Mouse (Mus musculus) heart, embryonic 12.5 days (tissue): Measurements from ENCODE around the gene Foxp1. TPM values are rescaled to one million over a fixed set of nuclear protein-coding genes. Genes with fewer than 3 reads are reported as not detected.

Experiments used
- ATAC-seq: fragments of 200-750 bp; cut with Nextera tagmentation; 2 replicates; pipeline ENCODE4 v1.8.0; 2017; ENCODE audit warnings: moderate TSS enrichment, moderate library complexity; ENCODE audit not compliant: insufficient number of reproducible peaks, low FRiP score
- H3K27ac ChIP-seq: fragments of 300-500 bp; sonication (generic); 2 replicates; pipeline ENCODE4 v1.5.1; 2016; ENCODE audit warnings: mild to moderate bottlenecking, moderate library complexity; ENCODE audit not compliant: poor library complexity, severe bottlenecking
- H3K27me3 ChIP-seq: fragments of 300-500 bp; sonication (generic); replicated peaks from 2 replicates; pipeline ENCODE4 v1.6.1; 2016; ENCODE audit warnings: mild to moderate bottlenecking, moderate library complexity
- H3K36me3 ChIP-seq: fragments of 300-500 bp; sonication (generic); 2 replicates; pipeline ENCODE4 v1.6.1; 2016; ENCODE audit warnings: mild to moderate bottlenecking, moderate library complexity
- H3K4me1 ChIP-seq: fragments of 300-500 bp; sonication (generic); replicated peaks from 2 replicates; pipeline ENCODE4 v1.6.1; 2016; ENCODE audit warnings: mild to moderate bottlenecking
- H3K4me2 ChIP-seq: fragments of 300-500 bp; sonication (generic); 2 replicates; pipeline ENCODE4 v1.6.1; 2016; ENCODE audit warnings: mild to moderate bottlenecking, moderate library complexity
- H3K4me3 ChIP-seq: fragments of 300-500 bp; sonication (generic); 2 replicates; pipeline ENCODE4 v1.5.1; 2016; ENCODE audit warnings: mild to moderate bottlenecking
- H3K9ac ChIP-seq: fragments of 300-500 bp; sonication (generic); 2 replicates; pipeline ENCODE4 v1.6.1; 2016; ENCODE audit warnings: mild to moderate bottlenecking, moderate library complexity
- H3K9me3 ChIP-seq: fragments of 300-500 bp; sonication (generic); replicated peaks from 2 replicates; pipeline ENCODE4 v1.6.1; 2016; ENCODE audit warnings: mild to moderate bottlenecking, moderate library complexity
- WGBS: fragments of 180-500 bp; shearing (Covaris S2); methylation state at CpG from one replicate; pipeline ENCODE4 v1.1.7; 2016; 5-methylcytosine and 5-hydroxymethylcytosine counted together
- polyA plus RNA-seq: library from polyadenylated mRNA; unstranded; fragments of >200 nt; fragmentation: Nextera tagmentation; extraction: Ambion mirVana; gene quantifications from 2 replicates; pipeline ENCODE4 v1.2.1, GENCODE M21; 2016

Gene Foxp1
- polyA plus RNA-seq, 1 experiment from 2014 or later: 91.1 TPM

GRCm38 (mm10) chr6:99204052-99204779 is 318.3 kb downstream of the Foxp1 start:
- WGBS: under 1% methylated on average over 14 of the region's 14 CpGs
- H3K4me1 ChIP-seq: peaks cover 73% of the 10 kb centered on the region
- peak overlapping the region; percentile 74 for H3K4me2 ChIP-seq
- H3K4me3 ChIP-seq: peak overlapping the region; percentile 54
- no peaks in the 10 kb centered on the region for H3K36me3 ChIP-seq
- H3K9me3 ChIP-seq: no peaks in the 10 kb centered on the region
- no peaks in the 10 kb centered on the region for H3K27me3 ChIP-seq
- ATAC-seq: no peak
- H3K27ac ChIP-seq: peak overlapping the region; percentile 96
- H3K9ac ChIP-seq: peak overlapping the region; percentile 78

DNA sequence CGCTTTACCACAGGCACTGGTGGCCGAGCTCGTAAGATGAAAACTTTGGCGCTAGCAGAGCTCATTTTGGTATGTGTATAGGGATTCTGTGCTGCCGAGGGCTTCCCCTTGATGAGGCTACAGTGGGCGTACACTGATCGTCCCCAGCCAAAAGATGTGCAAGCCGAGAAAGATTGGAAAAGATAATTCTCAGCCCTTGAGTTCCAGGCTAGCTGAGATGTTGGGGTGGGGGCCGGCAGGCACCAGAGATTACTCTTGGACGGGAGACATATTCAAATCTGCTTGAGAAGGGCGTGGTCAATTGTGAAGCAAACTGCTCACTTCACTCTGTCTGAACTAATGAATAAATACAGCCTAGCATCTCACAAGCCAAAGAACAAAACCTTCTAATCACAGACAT is 319.3 kb downstream of the Foxp1 start:
- Histone ChIP-seq H3K9me3 (no peaks in the 10 kb centered on the region), H3K4me1 (peaks cover 77% of the 10 kb centered on the region), H3K27ac (peak overlapping the region; percentile 96), H3K4me2 (peak overlapping the region; percentile 74), H3K27me3 (no peaks in the 10 kb centered on the region), H3K9ac (peak overlapping the region; percentile 59), H3K36me3 (no peaks in the 10 kb centered on the region), H3K4me3 (peak overlapping the region; percentile 36)
- no peak for ATAC-seq
- WGBS: 18% methylated on average over 11 of the region's 11 CpGs

DNA sequence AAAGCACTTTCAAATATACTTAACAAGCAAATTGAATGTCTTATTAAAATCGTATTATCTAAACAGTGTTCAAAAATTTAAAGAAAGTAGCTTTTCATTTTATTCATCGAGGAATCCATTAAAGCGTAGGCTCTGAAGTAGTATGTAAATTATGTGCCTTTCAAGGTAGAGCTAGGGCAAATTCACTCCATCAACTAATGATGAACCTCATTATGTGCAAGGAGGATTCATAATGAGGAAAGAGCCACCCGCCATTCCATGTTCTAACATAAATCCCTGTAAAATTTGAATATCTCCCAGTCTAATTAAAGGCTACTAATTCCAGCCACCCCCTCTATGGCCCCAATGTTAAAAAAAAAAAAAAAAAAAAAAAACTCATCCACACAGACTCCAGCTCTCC is 319.7 kb downstream of the Foxp1 start:
- H3K4me3 ChIP-seq: peak overlapping the region; percentile 36; the same call in 1 of the 2 replicates
- 72% methylated on average over 4 of the region's 4 CpGs for WGBS
- H3K27ac ChIP-seq: peak overlapping the region; percentile 96
- ATAC-seq: no peak
- H3K27me3 ChIP-seq: no peaks in the 10 kb centered on the region
- H3K9ac ChIP-seq: peak overlapping the region; percentile 59
- peak overlapping the region; percentile 74 for H3K4me2 ChIP-seq
- peaks cover 78% of the 10 kb centered on the region for H3K4me1 ChIP-seq
- no peaks in the 10 kb centered on the region for H3K36me3 ChIP-seq
- no peaks in the 10 kb centered on the region for H3K9me3 ChIP-seq

GRCm38 (mm10) chr6:99201271-99201705 is 321.2 kb downstream of the Foxp1 start:
- Histone ChIP-seq H3K4me3 (0 out of 2 replicates have a peak overlapping the region, but pooled peaks have one; percentile 11), H3K9me3 (no peaks in the 10 kb centered on the region), H3K4me1 (peaks cover 79% of the 10 kb centered on the region), H3K27me3 (no peaks in the 10 kb centered on the region), H3K4me2 (peak overlapping the region; percentile 53), H3K36me3 (no peaks in the 10 kb centered on the region), H3K9ac (peak overlapping the region; percentile 49), H3K27ac (peak overlapping the region; percentile 96)
- 11% methylated on average over 4 of the region's 4 CpGs for WGBS
- 0 out of 2 replicates have a peak, but pooled peaks have one; percentile 28 for ATAC-seq

DNA sequence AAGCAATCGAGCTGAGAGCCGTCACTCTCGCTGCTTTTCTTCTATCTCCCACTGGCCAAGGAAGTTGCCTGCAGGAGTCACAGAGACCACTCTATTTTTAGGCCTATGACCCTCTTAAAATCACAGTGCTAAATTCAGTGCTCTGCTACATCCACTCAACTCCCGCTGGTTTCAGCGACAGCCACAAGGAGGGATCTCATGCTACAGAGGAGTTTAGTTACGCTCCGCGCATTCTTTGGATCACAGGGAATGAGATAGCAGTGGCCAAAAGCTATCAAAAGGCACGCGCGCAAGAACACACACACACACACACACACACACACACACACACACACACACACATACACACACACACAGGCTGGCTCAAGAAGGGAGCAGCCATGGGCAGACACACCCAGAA is 321.9 kb downstream of the Foxp1 start:
- Histone ChIP-seq H3K4me2 (peak overlapping the region; percentile 53), H3K4me3 (peak overlapping the region; percentile 11; the same call in 1 of the 2 replicates), H3K27ac (peak overlapping the region; percentile 96), H3K9ac (peak overlapping the region; percentile 49), H3K36me3 (no peaks in the 10 kb centered on the region), H3K4me1 (peaks cover 75% of the 10 kb centered on the region), H3K27me3 (no peaks in the 10 kb centered on the region), H3K9me3 (no peaks in the 10 kb centered on the region)
- ATAC-seq: peak; percentile 73
- WGBS: 10% methylated on average over 11 of the region's 11 CpGs

- WGBS: 65% methylated on average over 4 of the region's 4 CpGs
- Histone ChIP-seq H3K9ac (no peak overlapping the region), H3K4me1 (peaks cover 71% of the 10 kb centered on the region)
These were observed 323.2 kb downstream of the Foxp1 start for GRCm38 (mm10) chr6:99199277-99199676.

GRCm38 (mm10) chr6:99193697-99194096 is 328.8 kb downstream of the Foxp1 start:
- peaks cover 58% of the 10 kb centered on the region for H3K4me1 ChIP-seq
- H3K4me2 ChIP-seq: no peak overlapping the region
- no peak overlapping the region for H3K27ac ChIP-seq
- WGBS: 30% methylated on average over 8 of the region's 8 CpGs
- no peaks in the 10 kb centered on the region for H3K27me3 ChIP-seq
- no peaks in the 10 kb centered on the region for H3K36me3 ChIP-seq
- ATAC-seq: peak; percentile 57
- no peaks in the 10 kb centered on the region for H3K9me3 ChIP-seq
- no peak overlapping the region for H3K9ac ChIP-seq
- no peak overlapping the region for H3K4me3 ChIP-seq

More at GRCm38 (mm10) chr6:99199277-99199676, 323.2 kb downstream of the Foxp1 start:
- ATAC-seq: no peak
- Histone ChIP-seq H3K36me3 (no peaks in the 10 kb centered on the region), H3K27me3 (no peaks in the 10 kb centered on the region), H3K4me3 (no peak overlapping the region), H3K9me3 (no peaks in the 10 kb centered on the region), H3K27ac (peak overlapping the region; percentile 70; the same call in 1 of the 2 replicates), H3K4me2 (no peak overlapping the region)

DNA sequence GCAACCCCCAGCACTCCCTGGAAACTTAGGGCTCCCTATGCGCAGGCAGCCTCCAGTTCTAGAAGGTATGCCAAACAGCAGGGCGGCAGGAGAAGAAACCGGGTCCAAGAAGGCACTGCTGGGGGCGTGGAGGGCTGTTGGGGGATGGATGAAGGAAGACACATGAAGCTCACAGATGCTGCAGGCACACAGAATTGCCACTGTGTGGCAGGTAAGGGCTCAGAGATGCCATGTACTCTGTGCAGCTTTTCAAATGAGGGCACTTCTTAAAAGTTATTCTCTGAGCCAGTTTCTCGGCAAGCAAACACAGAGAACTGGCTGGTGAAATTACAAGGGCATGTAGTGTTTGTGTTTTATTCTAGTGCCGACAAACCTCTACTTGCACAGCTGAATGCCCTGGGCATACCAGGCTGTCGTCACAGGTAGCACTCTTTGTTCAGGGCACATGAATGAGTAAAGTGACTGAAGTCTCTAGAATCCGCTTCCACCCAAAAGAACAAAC is 330.8 kb downstream of the Foxp1 start:
- H3K9ac ChIP-seq: peak overlapping the region; percentile 54
- no peak overlapping the region for H3K4me3 ChIP-seq
- ATAC-seq: 0 out of 2 replicates have a peak, but pooled peaks have one; percentile 31
- peak overlapping the region; percentile 12; the same call in 1 of the 2 replicates for H3K4me2 ChIP-seq
- 50% methylated on average over 8 of the region's 8 CpGs for WGBS
- no peaks in the 10 kb centered on the region for H3K27me3 ChIP-seq
- peak overlapping the region; percentile 8; the same call in 1 of the 2 replicates for H3K27ac ChIP-seq
- no peaks in the 10 kb centered on the region for H3K36me3 ChIP-seq
- no peaks in the 10 kb centered on the region for H3K9me3 ChIP-seq
- H3K4me1 ChIP-seq: peaks cover 57% of the 10 kb centered on the region

DNA sequence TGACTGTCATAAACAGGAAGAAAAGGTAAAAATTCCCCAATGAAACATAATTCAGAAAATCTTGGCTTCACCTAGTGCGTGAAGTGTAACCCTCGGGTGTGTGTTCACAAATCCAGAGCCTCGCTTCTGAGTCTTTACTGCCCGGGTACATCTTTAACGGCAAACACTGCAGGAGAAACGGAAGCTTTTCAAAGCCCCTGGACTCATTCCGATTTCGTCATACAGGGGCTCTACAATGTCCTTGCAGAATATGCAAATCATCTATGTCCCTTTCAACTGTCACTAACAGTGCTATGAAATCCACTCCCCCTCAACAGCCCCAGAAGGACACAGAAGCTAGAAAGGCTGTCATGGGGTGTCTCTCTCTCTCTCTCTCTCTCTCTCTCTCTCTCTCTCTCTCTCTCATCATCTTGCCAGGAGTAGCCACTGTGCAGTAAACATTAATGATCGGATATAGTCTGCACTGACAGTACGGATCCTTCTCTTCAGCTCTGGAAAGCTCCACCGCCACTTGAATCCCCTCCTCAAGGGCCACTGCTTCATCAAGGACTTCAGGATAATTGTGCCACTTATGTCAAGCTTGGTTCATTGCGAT is 331.4 kb downstream of the Foxp1 start:
- Histone ChIP-seq H3K4me3 (no peak overlapping the region), H3K4me2 (peak overlapping the region; percentile 12; the same call in 1 of the 2 replicates), H3K9ac (peak overlapping the region; percentile 54), H3K9me3 (no peaks in the 10 kb centered on the region), H3K36me3 (no peaks in the 10 kb centered on the region), H3K4me1 (peaks cover 58% of the 10 kb centered on the region), H3K27me3 (no peaks in the 10 kb centered on the region), H3K27ac (peak overlapping the region; percentile 8; the same call in 1 of the 2 replicates)
- WGBS: 69% methylated on average over 12 of the region's 12 CpGs
- no peak for ATAC-seq

DNA sequence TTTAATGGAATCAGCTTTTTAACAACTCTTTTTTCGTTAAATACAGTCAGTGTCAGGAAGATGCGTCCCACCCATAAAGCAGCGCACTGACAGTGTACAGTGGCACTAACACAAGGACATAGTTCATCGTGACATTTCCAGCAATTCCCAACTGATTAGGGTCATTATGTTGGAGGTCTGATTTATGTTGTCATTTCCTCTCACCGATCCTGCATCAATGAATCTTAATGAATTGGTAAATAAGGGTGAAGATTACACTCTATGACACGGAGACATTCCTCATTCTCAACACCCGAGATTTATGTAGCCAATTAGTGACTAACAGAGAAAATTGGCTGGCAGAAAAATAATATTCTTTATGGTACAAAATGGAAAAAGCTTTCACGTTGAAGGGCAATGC is 332.6 kb downstream of the Foxp1 start:
- no peak overlapping the region for H3K4me3 ChIP-seq
- H3K27ac ChIP-seq: no peak overlapping the region
- H3K4me2 ChIP-seq: no peak overlapping the region
- ATAC-seq: no peak
- H3K4me1 ChIP-seq: peaks cover 53% of the 10 kb centered on the region
- H3K36me3 ChIP-seq: no peaks in the 10 kb centered on the region
- no peak overlapping the region for H3K9ac ChIP-seq
- H3K9me3 ChIP-seq: no peaks in the 10 kb centered on the region
- 67% methylated on average over 8 of the region's 8 CpGs for WGBS
- H3K27me3 ChIP-seq: no peaks in the 10 kb centered on the region
